Mouse (Mus musculus) thymus, postnatal 25 days (tissue): ENCODE measurements around the gene Arf1.

Experiments used
- DNase-seq: peaks from one replicate; pipeline ENCODE4 v3.0.0; 2022

The Arf1 gene

DNA sequence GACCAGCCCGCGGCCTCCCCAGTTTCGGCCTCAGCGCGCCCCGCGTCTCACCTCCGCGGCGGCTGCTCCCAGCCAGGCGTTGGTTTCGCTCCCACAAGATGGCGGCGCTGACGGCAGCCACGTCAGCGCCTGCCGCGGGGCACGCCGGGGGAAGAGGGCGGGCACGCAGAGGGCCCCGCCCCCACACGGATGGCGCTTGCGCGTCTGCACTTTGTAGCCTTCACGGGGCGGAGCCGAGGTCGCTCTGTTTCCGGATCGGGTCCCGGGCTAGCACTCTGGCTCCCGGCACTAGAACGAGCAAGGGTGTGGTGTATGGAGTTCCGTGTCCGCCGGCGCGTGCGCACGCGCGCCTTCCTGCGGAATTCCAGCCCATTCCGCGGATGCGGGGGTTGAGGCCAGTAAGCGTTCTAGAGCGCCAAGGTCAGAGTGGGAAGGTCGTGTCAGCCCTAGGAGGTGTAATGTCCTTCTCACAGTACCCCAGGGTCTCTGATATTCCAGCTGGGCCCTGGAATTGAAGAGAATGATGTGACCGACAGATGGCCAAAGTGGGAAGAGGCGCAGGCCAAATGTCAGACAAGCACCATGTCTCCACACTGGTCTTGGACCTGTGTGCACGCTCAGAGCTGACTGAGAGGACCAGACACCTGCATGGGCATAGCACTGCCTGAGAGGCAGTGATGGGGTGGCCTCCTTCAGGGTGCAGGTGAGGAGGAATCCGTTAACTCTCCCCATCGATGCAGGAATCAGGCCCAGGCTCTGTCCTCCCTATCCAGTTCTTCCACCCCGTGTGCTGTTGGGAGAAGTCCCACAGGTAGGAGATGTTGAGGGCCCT lies at the start of gene Arf1:
Gene Arf1, minus strand, starts transcription at position 149 of the 832 bp plus-strand sequence.
- DNase-seq, result peak; percentile 98

DNA sequence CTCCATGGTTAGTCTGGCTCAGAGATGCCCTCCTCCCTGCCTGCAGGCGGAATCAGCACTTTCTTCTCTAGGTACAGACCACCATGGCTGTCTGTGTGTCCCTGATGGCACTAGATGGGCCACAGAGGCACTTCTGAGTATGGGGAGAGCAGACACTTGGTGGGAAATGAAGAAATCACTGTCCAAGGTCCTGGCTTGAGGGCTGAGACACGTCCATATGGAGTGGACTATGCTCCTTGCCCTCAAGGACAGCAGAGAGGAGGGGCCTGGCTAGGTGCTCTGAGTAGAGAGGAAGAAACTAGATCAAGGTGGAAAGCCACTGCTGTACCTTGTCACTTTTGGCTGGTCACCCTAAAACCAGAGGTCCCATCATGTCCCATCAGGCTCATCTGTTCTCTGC lies 48.8 kb upstream of the Arf1 start:
- no peak for DNase-seq

DNA sequence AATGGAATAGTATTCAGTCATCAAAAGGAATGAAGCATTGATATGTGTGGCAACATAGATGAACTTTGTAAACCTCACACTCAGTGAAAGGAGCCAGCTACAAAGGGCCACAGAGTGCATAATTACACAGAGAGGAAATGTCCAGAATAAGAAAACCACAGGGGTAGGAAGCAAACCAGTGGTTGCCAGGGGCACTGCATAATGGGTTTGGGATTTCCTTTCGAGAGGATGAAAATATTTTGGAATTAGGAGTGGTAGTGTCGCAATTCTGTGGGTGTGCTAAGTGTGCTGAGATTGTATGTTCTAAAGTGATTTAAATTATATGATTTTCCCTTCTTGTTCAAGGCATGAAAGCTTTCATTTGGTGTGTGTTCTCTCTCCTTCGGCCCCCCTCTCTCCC lies 46.1 kb upstream of the Arf1 start:
- no peak for DNase-seq

DNA sequence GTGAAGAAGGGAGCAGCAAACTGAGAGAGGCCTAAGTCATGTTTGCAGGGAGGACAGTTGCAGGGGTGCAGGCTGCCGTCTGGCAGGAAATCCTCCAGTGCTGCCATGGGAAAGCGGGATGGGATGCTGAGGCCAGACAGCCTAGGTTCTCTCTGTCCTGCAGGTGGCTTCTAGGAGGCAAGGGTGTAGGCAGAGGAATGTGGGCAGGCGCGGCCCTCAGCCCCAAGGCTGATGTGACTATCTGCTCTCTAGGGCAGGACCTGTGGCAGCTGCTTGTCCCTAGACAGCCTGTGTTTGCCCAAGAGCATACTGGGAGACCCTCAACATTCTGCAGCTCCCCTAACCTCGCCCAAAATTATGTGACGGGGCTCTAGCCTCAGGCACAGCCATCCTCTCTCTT lies 38.7 kb upstream of the Arf1 start:
- no peak for DNase-seq

- DNase-seq, result no peak
These were observed 37.2 kb upstream of the Arf1 start for GRCm38 (mm10) chr11:59265154-59265813.

GRCm38 (mm10) chr11:59264593-59264992 lies 36.5 kb upstream of the Arf1 start:
- no peak for DNase-seq

DNA sequence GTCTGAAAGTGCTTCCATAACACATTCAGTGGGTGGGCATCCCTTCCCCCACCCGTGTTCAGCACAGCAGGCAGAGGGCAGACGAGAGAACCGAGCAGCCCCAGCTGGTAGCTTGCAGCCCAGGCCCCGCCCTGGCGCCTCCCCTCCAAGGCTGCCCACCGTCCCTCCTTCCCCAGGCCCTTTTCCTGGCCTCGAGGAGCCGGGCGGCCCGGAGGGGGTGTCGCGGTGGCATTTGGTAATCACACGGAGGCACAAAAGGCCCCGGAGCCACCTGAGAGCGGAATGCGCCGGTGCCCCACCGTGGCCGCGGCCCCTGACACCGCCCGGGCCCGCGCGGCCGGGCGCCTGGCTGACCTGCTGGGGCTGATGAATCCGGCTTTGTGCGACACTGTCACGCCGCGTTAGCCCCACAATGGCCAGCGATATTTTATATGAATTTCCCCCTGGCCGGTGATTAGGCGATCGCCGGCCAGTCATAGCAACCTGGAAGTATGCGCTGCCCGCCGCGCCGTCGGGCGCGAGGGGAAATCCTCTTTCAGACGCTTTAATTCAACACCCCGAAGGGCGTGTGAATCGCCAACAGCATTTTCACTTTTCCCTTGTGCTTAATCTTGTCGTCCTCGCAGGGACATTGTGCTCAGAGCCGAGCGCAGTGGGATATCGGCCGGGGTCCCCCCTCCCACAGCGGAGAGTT lies 35.9 kb upstream of the Arf1 start:
- DNase-seq, result no peak

GRCm38 (mm10) chr11:59262308-59262707 lies 34.2 kb upstream of the Arf1 start:
- DNase-seq, result no peak

DNA sequence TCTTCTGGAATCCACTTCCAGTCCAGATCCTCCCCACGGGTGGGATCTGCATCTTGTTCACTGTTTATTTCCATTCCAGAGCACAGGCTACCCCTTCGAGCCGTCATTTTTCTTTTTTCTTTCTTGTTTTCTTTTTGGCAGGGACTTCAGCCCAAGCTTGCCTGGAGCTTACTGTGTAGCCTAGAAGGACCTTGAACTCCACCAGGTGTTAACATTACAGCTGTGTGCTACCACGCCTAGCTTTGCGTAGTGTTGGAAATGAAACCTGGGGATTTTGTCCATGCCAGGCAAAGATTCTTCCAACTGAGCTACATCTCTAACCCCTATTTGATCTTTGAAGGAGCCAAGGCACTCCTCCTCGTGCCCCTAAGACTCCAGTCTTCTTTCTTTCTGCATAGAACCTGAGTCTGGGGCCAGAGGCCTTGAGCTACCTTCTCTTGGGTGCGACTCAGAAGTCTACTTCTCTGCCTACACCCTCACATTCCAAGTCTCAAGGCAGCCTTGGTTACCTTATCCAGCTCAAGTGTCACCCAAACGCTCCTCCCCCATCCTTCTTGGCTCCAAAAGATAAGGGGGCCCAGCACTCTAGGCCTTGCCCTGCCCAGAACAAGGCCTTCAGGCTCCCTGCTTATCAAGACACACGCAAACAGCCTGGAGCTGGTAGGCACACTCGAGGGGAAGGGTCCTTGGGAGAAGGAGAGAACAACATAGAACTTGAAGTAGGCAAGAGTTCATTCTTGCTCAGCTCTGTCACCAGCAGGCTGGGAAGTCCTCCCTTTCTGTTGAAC lies 32.8 kb upstream of the Arf1 start:
- no peak for DNase-seq

DNA sequence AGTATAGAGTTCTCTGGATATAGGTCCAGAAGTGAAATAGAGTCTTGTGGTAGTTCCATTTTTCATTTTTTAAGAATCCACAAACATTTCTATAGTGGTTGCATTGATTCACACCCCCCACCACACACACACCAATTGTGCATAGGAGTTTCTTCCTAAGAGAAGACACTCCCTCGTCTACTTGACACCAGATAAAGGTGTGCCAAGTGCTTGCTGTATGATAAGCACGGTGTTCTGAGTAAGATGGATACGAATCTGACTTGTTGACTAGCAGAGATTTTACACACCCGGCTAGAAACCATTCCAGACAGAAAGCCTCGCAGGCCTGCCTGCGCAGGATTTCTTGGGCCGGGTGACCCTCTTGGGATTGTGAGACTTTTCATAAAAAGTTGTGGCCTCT lies 31.6 kb upstream of the Arf1 start:
- DNase-seq, result no peak

DNA sequence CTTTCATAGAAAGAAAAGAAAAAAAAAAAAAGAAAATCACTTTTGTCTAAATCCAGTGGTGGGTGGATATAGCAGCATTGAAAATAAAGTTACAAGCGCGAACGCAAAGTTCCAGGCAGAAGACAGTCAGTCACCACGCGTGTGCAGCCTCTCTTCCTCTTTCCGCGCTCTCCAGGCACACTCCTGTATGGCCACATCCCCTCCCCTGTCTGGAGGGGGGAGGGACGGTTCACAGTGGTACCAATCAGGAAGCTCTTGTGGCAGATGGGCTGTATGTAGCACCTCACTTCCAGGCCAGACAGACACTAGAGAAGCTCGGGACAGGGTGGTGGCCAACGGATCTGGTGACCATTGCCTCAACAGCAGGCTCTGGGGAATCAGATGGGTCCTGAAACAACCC lies 20.0 kb upstream of the Arf1 start:
- no peak for DNase-seq

DNA sequence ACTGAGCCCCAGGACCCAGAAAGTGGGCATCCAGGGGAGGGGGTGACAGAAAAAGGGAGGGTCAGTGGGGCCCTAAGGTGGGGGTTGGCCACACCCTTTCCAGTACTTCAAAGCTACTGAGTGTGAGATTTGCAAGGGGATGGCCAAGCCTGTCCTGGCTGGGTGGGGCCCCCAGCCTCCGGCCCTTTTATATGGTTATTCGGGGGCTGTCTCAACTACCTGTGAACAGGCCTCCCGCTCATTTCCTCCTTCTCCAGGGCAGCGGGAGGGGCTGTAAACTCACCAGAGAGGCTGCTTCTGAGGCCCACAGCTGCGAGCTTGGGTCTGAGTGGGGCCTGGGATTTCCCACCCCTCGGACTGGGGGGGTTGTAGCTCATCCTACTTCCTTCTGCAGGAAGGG lies 15.8 kb upstream of the Arf1 start:
- DNase-seq, result no peak

GRCm38 (mm10) chr11:59241841-59242240 lies 13.8 kb upstream of the Arf1 start:
- no peak for DNase-seq

DNA sequence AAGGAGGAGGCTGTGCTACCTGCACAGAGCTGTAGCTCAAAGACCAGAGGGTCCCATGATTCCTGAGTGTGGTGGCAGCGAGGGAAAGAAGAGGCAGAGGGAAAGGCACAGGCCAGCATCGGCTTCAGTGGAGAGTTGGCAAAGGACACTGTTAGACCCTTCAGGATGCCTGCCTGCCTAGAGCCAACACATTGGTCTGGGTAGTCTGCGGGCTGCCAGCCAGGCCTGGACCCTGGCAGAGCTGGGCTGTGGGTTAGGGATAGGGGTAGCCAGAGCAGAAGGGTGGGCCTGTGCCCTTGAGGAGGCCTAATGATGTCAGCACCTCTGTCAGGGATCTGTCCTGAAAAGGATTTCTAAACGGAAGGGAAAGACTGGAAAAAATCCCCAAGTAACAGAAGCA lies 11.7 kb upstream of the Arf1 start:
- no peak for DNase-seq

DNA sequence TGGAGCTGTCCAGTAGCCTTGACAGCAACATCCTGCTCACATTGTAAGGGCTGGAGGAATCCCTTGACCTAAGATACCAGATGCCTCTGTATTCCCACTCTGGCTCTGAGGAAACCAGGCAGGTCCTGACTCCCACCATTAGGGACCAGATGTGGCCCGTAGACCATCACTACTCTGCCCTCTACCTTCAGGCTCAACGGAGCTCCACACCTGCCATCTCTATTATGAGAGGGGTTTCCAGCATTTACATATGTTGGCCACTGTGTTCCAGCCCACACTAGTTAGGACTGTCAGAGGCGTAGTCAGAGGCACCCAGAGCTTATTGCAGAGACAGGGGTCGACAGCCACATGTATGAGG lies 11.3 kb upstream of the Arf1 start:
- no peak for DNase-seq

- DNase-seq, result peak; percentile 25
These were observed 10.7 kb upstream of the Arf1 start for GRCm38 (mm10) chr11:59238525-59239427.

GRCm38 (mm10) chr11:59232797-59233196 lies 4.7 kb upstream of the Arf1 start:
- DNase-seq, result no peak

DNA sequence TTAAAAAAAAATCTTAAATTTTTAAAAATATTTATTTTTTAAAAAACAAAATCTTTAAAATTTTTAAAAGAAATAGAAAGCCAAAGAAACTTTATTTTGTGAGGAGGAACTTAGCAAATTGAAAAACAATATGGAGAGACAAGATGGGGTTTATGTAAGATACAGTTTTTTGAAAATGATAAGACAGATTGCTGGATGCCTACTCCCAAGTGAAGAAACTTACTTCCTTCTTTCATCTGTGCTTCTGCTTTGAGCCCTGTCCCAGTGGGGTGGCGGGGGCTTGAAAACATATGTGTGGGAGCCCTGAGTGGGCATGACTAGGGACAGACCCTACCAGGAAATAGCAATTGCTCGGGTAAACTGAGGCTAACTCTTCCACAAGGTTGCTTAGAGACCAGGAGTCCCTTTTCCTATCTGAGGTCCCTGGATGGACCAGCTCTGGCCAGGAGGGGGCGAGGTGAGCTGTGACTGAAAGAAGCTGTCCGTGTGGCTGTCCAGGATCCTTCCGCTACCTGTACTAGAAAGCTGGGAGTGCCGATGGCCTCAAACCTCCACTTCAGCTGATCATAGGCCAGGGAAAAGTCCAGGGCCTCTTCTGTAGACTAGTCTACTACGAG lies 2.2 kb upstream of the Arf1 start:
- DNase-seq, result peak; percentile 57

DNA sequence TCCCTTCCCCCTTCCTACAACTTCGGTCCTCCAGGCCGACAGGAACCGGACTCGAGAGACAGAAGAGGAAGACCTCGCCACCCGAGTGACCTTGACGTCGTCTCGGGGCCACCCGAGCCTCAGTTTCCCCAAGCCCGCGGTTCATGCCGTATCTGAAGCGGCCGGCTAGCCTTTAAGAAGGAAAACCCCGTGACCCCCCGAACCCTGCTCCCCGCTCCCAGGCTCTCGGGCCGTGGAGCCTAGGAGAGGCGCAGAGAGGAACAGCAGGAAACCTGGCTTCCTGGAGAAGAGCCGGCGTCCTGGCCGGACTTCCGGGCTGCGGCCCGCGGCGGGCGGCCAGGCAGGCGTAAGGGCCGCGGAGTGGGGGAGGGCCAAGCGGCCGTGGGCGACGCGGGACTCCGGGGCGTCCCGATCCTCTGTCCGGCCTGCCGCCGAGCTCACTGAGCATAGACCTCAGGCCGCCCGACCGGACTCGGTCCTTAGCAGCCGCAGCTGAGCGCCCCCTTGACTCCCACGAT lies 407 bp downstream of the Arf1 start:
- DNase-seq, result no peak

DNA sequence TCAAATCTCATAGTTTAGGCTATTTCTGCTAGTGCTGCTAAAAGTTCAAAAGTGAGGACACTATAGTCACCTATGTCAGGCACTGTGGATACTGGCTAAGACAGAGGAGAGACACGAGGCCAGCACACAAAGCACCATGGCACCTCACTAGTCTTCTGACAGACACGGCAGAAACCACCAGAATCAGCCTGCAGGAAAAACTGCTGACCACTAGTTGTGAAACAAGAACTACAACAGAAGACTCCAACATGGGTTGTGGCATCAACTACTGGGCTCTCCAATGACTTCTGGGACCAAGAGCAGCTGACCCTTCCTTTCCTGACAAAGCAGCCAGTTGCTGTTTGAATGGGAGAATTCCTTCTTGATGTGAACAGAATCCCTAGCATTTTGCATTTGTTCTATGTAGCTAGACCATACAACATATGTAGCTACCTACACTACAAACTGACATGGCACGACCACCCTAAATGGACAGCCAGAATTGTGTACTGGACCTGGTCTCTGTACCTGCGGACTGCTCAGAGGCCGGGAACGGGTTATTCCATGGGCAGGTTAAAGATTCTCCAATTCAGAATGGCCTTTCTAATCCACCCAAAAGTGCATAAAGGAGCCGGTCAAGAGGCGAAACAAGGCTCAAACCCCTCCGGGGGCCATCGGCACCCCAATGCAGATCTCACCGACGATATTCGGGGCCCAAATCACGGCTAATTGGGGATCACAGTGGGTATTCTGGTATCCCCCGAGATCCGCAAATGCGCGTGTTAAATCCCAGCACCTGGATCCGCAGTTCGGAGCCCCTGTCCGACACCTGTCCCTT lies 1.1 kb downstream of the Arf1 start:
- DNase-seq, result no peak

- no peak for DNase-seq
These were observed 1.8 kb downstream of the Arf1 start for GRCm38 (mm10) chr11:59226251-59226650.
